Mouse (Mus musculus): ENCODE measurements around the gene Zfp770.

Gene Zfp770

GRCm38 (mm10) chr2:114143842-114144241 is 57.4 kb downstream of the Zfp770 start:
- DNase-seq (ENCODE audit: inconsistent ontology term), result no peak
